Mouse (Mus musculus) spleen, adult 2 months (tissue): ENCODE measurements around the gene Nutm2.

Experiments used
- CTCF ChIP-seq: fragments of 200-500 bp; IDR thresholded peaks from 2 replicates; pipeline ENCODE4 v1.5.1; 2011; ENCODE audit warnings: mild to moderate bottlenecking, inconsistent platforms; ENCODE audit not compliant: insufficient read depth, insufficient read length, insufficient replicate concordance; ENCODE audit errors: extremely low read depth
- POLR2A ChIP-seq: fragments of 200-500 bp; IDR thresholded peaks from 2 replicates; pipeline ENCODE4 v1.6.1; 2011; ENCODE audit warnings: low read depth, low read length, inconsistent platforms

DNA sequence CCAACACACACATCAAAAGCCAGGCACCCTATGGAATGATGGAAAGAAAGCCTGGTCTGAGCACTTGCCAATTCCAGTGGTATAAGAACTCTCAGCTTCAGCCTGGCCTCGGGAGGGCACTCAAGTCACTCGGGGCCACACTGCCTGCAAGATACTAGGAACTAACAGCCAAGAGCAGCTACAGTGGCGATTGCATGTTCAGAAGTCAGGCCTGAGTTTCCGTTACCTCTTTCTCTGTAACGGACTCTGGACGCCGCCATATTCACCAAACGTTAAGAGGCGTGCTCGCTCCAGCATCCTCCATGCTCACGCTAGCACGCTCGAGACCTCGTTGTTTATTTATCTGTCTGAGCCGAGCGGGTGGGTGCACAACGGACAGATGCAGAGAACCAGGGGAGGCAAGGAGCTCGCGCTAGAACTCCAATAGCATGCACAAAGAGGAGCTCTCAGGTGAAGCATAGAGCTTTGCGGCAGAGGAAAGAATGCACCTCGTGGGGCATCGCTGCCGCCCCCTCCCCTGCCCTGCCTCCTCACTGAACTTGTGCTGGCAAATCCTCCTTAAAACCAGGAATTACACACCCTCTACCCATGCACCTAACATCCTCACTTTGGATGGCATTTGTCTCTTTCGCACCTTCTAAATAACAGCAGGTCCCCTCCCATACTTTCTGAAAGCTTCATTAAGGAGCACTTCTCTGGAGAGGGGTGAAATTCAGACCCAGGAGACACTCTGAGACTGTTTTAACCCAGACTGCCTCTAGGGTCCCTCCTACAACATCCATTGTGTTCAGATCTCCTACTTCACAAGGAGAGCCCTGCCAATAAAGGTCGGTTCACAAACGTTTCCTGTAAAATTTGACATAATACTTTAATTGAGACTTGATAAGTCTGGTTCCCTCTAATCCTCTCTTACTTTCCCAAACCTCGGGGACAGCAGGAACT, 2.2 kb upstream of the Nutm2 start:
- TF ChIP-seq CTCF: no peak
- no peak for TF ChIP-seq POLR2A
